Mouse (Mus musculus): ENCODE results near the gene 1700001C19Rik.

DNA sequence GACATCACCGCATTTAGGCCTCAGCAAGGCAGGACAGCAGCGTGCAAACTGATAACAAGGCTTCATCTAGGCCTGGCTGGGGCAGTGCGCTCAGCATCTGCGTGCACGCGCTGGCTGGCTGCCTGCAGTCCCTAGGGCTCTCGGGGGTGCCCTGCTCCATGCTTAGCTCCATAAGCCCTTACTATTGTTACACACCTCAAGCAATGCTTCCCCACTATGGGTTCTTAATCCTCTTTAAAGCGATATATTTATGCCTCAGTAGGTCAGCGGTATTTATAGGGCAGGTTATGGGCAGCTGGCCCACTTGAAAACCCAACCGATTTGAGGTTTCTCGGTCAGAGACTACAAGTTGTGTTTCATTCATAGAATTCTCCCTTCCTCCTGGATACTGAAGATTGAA, 55.3 kb downstream of the 1700001C19Rik start:
- TF ChIP-seq POLR2A (IDR thresholded peaks at IDR 0.05; ENCODE audit: insufficient read depth, low read depth, low read length) (no peak), CTCF (IDR thresholded peaks at IDR 0.05) (no peak), EP300 (IDR thresholded peaks at IDR 0.05; ENCODE audit: insufficient read depth, low read depth, low read length) (no peak)

Measured in heart, adult 2 months (tissue).